Mouse (Mus musculus) adrenal gland, adult 8-10 months (tissue): ENCODE measurements at regions not wholly inside any gene's neighbourhood (a gene's known extent, or its start where the extent isn't known, plus 50 kb on each side); places are given as distances from the start of the nearest gene placed in this dataset.

Experiments used
- DNase-seq: peaks from one replicate; pipeline ENCODE4 v3.0.0; 2022

DNA sequence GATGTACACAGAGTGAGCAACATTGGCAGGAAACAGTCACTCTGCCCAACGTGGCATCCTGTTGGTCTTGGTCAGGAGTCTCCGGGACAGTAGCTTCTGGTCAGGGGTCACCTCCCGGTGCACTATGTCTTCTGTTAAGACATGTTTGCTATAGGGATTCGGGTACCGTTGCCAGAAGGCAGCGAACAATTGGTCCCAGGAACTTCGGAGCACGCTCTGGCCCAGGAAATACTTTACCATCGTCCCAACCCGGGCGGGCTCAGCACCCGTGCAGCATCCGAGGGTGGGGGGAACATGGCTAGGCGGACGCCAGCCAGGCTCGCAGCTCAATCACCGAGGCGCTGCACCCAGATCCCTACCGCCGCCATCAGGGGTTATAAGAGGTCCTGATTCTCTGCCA is 80.6 kb upstream of the Adam23 start:
- DNase-seq, result no peak

- DNase-seq, result no peak
These were observed 77.9 kb upstream of the Adam23 start for GRCm38 (mm10) chr1:63367697-63368376.

DNA sequence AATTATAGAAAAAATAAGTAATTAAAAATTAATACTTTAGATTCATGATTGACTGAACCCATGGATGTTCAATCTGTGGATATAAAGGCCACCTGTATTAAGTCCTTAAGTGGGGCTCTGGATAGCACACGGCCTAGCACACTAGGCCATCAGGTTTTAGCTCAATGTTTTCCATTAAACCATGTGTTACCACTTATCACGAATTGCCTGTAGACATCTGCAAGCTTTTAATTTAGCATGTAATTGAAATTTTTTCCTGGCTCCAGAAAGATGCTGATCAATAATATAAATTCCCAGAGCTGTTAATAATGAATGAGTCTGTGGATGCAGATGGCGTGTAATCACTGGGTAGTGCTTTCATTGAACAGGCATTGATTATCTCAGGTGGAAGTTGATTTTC is 76.8 kb upstream of the Adam23 start:
- DNase-seq, result no peak

- DNase-seq, result no peak
These were observed 76.1 kb upstream of the Adam23 start for GRCm38 (mm10) chr1:63369561-63369960.

GRCm38 (mm10) chr1:63383110-63383509 is 62.6 kb upstream of the Adam23 start:
- peak; percentile 71 for DNase-seq

DNA sequence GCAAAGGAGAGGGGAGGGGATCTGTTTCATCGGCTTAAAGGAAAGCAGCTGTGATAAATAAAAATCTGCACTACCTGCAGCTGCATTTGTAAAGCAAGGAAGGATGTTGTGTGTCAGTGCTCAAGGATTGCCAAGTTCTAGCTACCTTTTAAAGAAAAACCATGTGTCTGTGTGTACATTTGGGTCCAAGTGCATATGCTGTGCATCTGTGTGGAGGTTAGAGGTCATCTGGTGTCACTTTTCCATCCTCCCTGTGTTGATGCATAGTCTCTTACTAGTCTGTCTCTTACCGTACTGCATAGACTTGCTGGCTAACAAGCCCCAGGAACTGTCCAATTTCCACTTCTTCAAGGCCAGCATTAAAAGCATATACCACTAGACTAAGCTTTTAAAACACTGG is 60.6 kb upstream of the Adam23 start:
- no peak for DNase-seq

DNA sequence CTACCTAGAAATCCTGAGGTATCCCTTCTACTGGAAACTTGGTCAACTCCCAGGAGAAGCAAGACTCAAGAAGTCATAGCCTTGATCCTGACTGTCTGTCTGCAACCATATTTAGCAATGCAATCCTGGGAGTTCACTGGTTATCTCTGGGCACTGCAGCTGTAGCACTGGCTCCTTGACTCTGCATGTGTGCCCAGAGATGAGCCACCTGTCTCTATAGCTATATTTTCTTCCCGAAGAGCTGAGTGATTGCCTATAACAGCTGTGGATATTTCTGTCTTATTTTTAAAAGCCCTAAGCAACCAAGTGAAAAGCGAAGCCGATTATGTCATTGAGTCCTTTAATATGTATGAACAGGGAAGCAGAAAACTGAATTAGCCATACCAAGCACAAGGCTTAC is 50.3 kb upstream of the Adam23 start:
- no peak for DNase-seq
